Comparison of ENCODE assay signal across 8 mouse cellular contexts in genomic region chr6:88343485-88344450, GRCm38 (mm10).
DNase-seq lines count a peak whose midpoint lies in the region; ATAC-seq and TF ChIP-seq lines count a peak whose summit lies in the region.

No protein-coding gene starts in this region.

- no peaks in the 10 kb centered on the region for H3K27me3 ChIP-seq in embryonic facial prominence, embryonic 11.5 days (ENCODE audit: control insufficient read depth, insufficient read depth, low read length)
- H3K27me3 ChIP-seq in intestine, embryonic 15.5 days (replicated peaks), result no peaks in the 10 kb centered on the region

- no peak overlapping the region for H3K4me3 ChIP-seq in embryonic facial prominence, embryonic 11.5 days (ENCODE audit: low read depth, low read length)
- H3K4me3 ChIP-seq in intestine, embryonic 15.5 days (replicated peaks), result no peak overlapping the region
- no peak overlapping the region for H3K4me3 ChIP-seq in left cerebral cortex, adult 2 months

- peak; percentile 86 for DNase-seq in adrenal gland, postnatal 14 days
- DNase-seq in embryonic facial prominence, embryonic 11.5 days (ENCODE audit: low spot score), result peak; percentile 93
- DNase-seq in gastrocnemius, postnatal 4 days (ENCODE audit: low spot score in 2 of 2), result peak; percentile 80 to 90
- peak; percentile 60 to 80 for DNase-seq in left cerebral cortex, adult 2 months (ENCODE audit: extremely low spot score in 1 of 2, low spot score in 2 of 2)
- peak; percentile 63 for DNase-seq in lung, postnatal 36 days
- peak; percentile 61 to 64 for DNase-seq in right cerebral cortex, postnatal 36 days (ENCODE audit: low spot score in 2 of 2)
- DNase-seq in thymus, postnatal 25 days, result no peak

- WGBS in embryonic facial prominence, embryonic 11.5 days, result 19% methylated on average over 7 of the region's 7 CpGs
- WGBS in intestine, embryonic 15.5 days, result 29% methylated on average over 7 of the region's 7 CpGs

- H3K4me1 ChIP-seq in embryonic facial prominence, embryonic 11.5 days (ENCODE audit: control insufficient read depth, insufficient read depth, low read length), result peaks cover 11% of the 10 kb centered on the region
- H3K4me1 ChIP-seq in intestine, embryonic 15.5 days (replicated peaks), result peaks cover 16% of the 10 kb centered on the region; the same call in 1 of the 2 replicates

- peak; percentile 92 for ATAC-seq in embryonic facial prominence, embryonic 11.5 days (replicated peaks; ENCODE audit: insufficient number of reproducible peaks, low FRiP score, low TSS enrichment, low read depth)
- ATAC-seq in intestine, embryonic 15.5 days, result peak; percentile 89

- no peak overlapping the region; the same call in 1 of the 2 replicates for H3K9ac ChIP-seq in embryonic facial prominence, embryonic 11.5 days (replicated peaks; ENCODE audit: low read length)
- no peak overlapping the region for H3K9ac ChIP-seq in intestine, embryonic 15.5 days

- H3K4me2 ChIP-seq in embryonic facial prominence, embryonic 11.5 days (ENCODE audit: low read depth, low read length), result peak overlapping the region; percentile 21; the same call in 1 of the 2 replicates
- peak overlapping the region; percentile 26; the same call in 1 of the 2 replicates for H3K4me2 ChIP-seq in intestine, embryonic 15.5 days (replicated peaks)

- no peak for TF ChIP-seq CTCF in left cerebral cortex, adult 2 months (IDR thresholded peaks at IDR 0.05)

- intact Hi-C loops in left cerebral cortex, adult 2 months (cut with DNase I), result no loop called here

- no peaks in the 10 kb centered on the region for H3K36me3 ChIP-seq in embryonic facial prominence, embryonic 11.5 days (replicated peaks; ENCODE audit: control insufficient read depth, insufficient read depth, low read depth, low read length)
- no peaks in the 10 kb centered on the region for H3K36me3 ChIP-seq in intestine, embryonic 15.5 days

- no peaks in the 10 kb centered on the region for H3K9me3 ChIP-seq in embryonic facial prominence, embryonic 11.5 days (replicated peaks; ENCODE audit: control insufficient read depth, low read length)
- H3K9me3 ChIP-seq in intestine, embryonic 15.5 days, result no peaks in the 10 kb centered on the region

- peak overlapping the region; percentile 89 for H3K27ac ChIP-seq in embryonic facial prominence, embryonic 11.5 days (replicated peaks; ENCODE audit: low read depth, low read length)
- peak overlapping the region; percentile 85 for H3K27ac ChIP-seq in intestine, embryonic 15.5 days
- H3K27ac ChIP-seq in left cerebral cortex, adult 2 months, result no peak overlapping the region
